Mouse (Mus musculus) myocyte (in vitro differentiated cells): Measurements from ENCODE around the gene Dao.

Experiments
- E2F4 ChIP-seq: IDR thresholded peaks from one replicate; pipeline ENCODE4 v1.6.1; 2011; ENCODE audit warnings: mild to moderate bottlenecking, control low read depth, moderate library complexity; ENCODE audit not compliant: insufficient read depth
- MAX ChIP-seq: IDR thresholded peaks from one replicate; pipeline ENCODE4 v1.6.1; 2011; ENCODE audit warnings: low read depth, mild to moderate bottlenecking, control low read depth
- MYOD1 ChIP-seq, 3 experiments: IDR thresholded peaks; one replicate each; pipeline ENCODE4 v1.6.1; 2011; ENCODE audit warnings: control low read depth in 2 of 3, low read depth in 2 of 3, mild to moderate bottlenecking in 2 of 3, moderate library complexity in 1 of 3; ENCODE audit not compliant: insufficient read length in 2 of 3, control insufficient read depth in 1 of 3
- MYOG ChIP-seq, 3 experiments: IDR thresholded peaks; one replicate each; pipeline ENCODE4 v1.6.1; 2011; ENCODE audit warnings: control low read depth in 2 of 3, low read depth in 2 of 3, mild to moderate bottlenecking in 2 of 3; ENCODE audit not compliant: insufficient read length in 2 of 3, control insufficient read depth in 1 of 3, insufficient read depth in 1 of 3
- POLR2A ChIP-seq: IDR thresholded peaks from one replicate; pipeline ENCODE4 v1.6.1; 2011; ENCODE audit warnings: low read depth, mild to moderate bottlenecking, control low read depth, moderate library complexity; ENCODE audit not compliant: insufficient read length
- POLR2AphosphoS2 ChIP-seq: IDR thresholded peaks from one replicate; pipeline ENCODE4 v1.6.1; 2011; ENCODE audit warnings: low read depth, control low read depth; ENCODE audit not compliant: insufficient read length
- REST ChIP-seq: IDR thresholded peaks from one replicate; pipeline ENCODE4 v1.6.1; 2011; ENCODE audit warnings: mild to moderate bottlenecking, control low read depth, moderate library complexity; ENCODE audit not compliant: insufficient read depth, insufficient read length
- SRF ChIP-seq: IDR thresholded peaks from one replicate; pipeline ENCODE4 v1.6.1; 2011; ENCODE audit warnings: low read depth; ENCODE audit not compliant: control insufficient read depth, insufficient read length
- TCF12 ChIP-seq: IDR thresholded peaks from one replicate; pipeline ENCODE4 v1.6.1; 2011; ENCODE audit warnings: mild to moderate bottlenecking, control low read depth; ENCODE audit not compliant: poor library complexity, insufficient read depth, severe bottlenecking
- TCF3 ChIP-seq: IDR thresholded peaks from one replicate; pipeline ENCODE4 v1.6.1; 2011; ENCODE audit warnings: low read depth, control low read depth; ENCODE audit not compliant: insufficient read length
- USF1 ChIP-seq: IDR thresholded peaks from one replicate; pipeline ENCODE4 v1.6.1; 2011; ENCODE audit warnings: low read depth, mild to moderate bottlenecking, control low read depth, moderate library complexity

DNA sequence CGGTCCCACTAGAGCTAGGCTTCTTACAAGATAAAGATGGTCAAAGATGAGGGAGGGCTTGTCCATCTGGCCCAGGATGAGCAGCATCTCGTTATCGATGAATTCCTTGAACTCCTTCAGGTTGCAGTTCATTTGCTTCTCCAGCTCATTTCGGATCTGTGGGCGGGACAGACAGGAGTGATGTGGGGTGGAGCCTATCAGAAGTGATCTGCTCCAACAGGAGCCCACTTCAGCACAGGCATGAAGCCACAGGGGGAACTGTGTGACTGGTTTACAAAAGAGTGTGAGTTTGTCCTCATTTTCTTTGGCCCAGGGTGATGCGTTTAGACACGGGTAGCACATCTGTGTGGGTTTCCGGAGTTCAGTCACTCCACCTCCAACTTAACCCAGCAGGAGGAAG, 47.8 kb upstream of the Dao start:
- TF ChIP-seq MAX = no peak
- TF ChIP-seq POLR2A = no peak
- TF ChIP-seq USF1 = no peak
- TF ChIP-seq SRF = no peak
- TF ChIP-seq MYOD1 (IDR thresholded peaks at IDR 0.05; ENCODE audit: control insufficient read depth in 1 of 3, insufficient read length in 2 of 3, low read depth in 2 of 3) = no peak
- no peak for TF ChIP-seq TCF12
- TF ChIP-seq REST = no peak
- no peak for TF ChIP-seq MYOG (IDR thresholded peaks at IDR 0.05; ENCODE audit: control insufficient read depth in 1 of 3, insufficient read depth in 1 of 3, insufficient read length in 2 of 3, low read depth in 2 of 3)
- TF ChIP-seq E2F4 = no peak
- TF ChIP-seq TCF3 = no peak
- no peak for TF ChIP-seq POLR2AphosphoS2
